Mouse (Mus musculus) right cerebral cortex, postnatal 10 days (tissue): Measurements from ENCODE around the gene Sipa1l1.
A peak's percentile ranks its signal among the peaks of the same experiment; 100 is the strongest.

Experiments
- DNase-seq, 2 experiments: peaks; one replicate each; pipeline ENCODE4 v3.0.0; 2021; ENCODE audit warnings: low spot score in 2 of 2

The Sipa1l1 gene

GRCm38 (mm10) chr12:82419027-82419426 is 249.9 kb downstream of the Sipa1l1 start:
- DNase-seq: no peak

DNA sequence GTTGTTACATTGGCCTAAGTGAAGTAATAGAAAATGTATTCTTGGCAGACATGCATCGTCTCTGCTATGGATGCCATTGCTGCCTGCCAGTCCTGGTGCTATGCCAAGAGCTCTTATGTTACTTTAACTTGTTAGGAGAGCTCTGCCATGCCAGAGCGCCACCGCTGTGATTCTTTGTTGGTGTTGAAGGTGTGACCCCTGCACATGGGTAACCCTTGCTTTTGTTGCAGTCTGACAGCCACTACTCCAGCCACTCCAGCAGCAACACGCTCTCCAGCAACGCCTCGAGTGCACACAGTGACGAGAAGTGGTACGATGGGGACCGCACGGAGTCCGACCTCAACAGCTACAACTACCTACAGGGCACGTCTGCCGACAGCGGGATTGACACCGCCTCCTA is 255.7 kb downstream of the Sipa1l1 start:
- DNase-seq: no peak

DNA sequence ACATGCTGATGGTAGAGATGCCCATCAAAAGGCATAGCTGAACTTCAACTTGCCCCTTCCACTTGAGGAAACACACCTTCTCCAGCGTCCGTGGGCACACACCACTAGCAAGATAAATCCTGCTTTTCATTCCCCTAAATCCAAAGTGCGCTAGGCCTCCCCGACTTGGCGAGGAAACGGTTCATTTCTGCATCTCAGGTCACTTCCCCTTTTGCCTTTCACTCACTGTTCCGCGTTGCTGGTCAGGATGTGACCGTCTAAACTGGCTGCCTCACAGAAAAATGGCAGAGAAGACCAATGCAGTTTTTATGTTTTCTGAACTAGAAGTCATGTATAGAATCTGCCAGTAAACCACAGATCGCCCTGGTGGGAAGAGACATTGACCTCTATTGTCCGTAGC is 256.7 kb downstream of the Sipa1l1 start:
- DNase-seq: no peak

DNA sequence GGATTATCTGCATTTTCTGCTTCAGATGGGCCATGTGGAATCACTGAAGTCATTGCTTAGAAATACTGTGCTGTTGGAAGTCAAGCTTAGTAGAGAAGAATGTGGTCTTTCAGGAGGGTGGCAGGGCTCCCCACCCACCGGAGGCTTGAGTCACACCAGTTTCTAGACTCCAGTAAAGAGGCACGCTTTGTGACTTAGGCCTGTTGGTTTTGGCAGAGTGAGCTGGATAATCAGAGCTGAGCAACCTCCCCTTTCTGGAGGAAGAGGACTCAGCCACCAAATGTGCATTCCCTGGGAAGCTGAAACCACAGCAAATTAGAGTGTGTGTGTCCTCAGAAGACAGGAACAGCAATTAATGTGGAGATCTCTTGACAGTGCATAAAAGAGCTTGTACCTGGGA is 258.3 kb downstream of the Sipa1l1 start:
- DNase-seq: no peak

DNA sequence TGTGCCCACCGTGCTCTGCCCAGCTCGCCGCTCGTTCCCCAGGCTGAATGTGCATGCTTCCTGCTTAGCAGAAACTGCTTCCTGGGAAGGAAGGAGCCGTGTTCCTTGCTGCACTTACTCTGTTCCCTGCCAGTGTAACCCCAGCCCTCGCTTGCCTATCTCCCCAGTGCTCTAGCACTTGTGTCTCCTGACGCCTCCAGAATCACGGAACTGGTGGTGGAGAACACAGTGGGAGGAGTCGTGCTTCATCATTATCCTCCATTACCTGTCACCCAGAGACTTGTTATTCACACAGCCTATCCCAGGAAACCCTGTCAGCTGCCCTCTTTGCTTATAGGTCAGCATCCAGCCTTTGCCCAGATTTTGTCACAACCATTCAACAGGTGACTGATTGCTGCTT is 259.3 kb downstream of the Sipa1l1 start:
- DNase-seq: no peak

GRCm38 (mm10) chr12:82433311-82433710 is 264.2 kb downstream of the Sipa1l1 start:
- no peak for DNase-seq

- no peak for DNase-seq
These were observed 265.5 kb downstream of the Sipa1l1 start for GRCm38 (mm10) chr12:82434591-82434990.

GRCm38 (mm10) chr12:82441479-82441878 is 272.4 kb downstream of the Sipa1l1 start:
- no peak for DNase-seq

DNA sequence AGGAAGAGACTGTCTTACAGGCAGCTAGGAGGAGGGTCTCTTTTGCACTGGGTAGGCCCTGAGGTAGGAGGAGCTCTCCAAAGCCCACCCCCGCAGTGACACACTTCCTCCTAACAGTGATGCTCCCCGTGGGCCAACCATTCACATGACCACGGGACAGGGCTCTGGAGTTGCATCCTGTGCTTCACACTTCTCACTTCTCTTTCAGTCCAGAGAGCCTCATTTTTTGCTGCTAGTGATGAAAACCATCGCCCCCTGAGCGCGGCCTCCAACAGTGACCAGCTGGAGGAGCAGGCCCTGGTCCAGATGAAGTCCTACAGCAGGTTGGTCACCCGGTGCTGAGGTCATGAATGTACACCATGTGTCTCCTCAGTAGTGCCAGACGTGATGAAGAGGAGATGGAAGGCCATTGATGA is 277.5 kb downstream of the Sipa1l1 start:
- no peak for DNase-seq

- DNase-seq: no peak
These were observed 279.2 kb downstream of the Sipa1l1 start for GRCm38 (mm10) chr12:82448129-82448815.

- DNase-seq: peak in 1 of 2 experiments; percentile 34
These were observed 283.3 kb downstream of the Sipa1l1 start for GRCm38 (mm10) chr12:82452428-82452827.

DNA sequence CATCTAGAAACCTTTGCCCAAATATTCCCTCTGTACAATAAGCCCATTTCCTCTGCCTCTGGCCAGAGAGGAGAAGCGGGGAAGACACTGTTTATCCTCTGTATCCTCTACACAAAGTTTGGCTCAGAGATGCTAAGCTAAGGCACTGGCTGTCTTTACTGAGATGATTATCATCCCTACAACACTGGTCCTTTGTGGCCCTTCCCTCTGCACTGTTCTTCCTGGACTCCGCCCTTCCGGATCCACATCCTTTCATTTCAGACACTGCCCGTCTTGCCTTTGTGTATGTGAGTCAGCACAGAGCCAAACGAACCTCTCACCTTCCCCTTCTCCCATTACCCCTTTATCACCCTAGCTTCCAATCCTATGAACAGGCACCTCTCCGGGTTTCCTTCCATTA is 285.3 kb downstream of the Sipa1l1 start:
- DNase-seq: no peak

GRCm38 (mm10) chr12:82455700-82456413 is 286.7 kb downstream of the Sipa1l1 start:
- DNase-seq: peak in 1 of 2 experiments; percentile 31

- peak in 1 of 2 experiments; percentile 27 for DNase-seq
These were observed 287.3 kb downstream of the Sipa1l1 start for GRCm38 (mm10) chr12:82456414-82456805.

- peak in 1 of 2 experiments; percentile 53 for DNase-seq
These were observed 288.5 kb downstream of the Sipa1l1 start for GRCm38 (mm10) chr12:82457609-82458008.

DNA sequence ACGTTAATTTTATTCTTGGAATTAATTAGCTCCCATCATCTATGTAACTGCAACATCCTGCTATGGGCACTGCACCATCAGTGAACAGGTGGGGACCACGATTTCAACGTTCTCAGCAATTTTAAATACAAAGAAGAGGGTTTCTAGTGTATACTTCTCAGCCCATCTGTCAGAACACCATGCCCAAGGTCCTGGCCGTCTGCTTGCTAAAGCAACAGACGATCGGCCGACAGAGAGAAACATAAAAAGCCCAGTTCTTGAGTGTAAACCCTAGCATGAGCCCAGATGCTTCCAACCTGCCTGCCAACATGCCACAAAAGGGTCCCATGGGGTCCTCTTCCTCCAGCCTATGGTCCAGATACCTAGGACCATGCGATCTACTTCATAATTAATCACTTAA is 288.9 kb downstream of the Sipa1l1 start:
- DNase-seq: peak; percentile 55 to 80

- DNase-seq: no peak
These were observed 298.1 kb downstream of the Sipa1l1 start for GRCm38 (mm10) chr12:82467234-82467633.

- DNase-seq: peak; percentile 80 to 83
These were observed 298.5 kb downstream of the Sipa1l1 start for GRCm38 (mm10) chr12:82467641-82468040.

DNA sequence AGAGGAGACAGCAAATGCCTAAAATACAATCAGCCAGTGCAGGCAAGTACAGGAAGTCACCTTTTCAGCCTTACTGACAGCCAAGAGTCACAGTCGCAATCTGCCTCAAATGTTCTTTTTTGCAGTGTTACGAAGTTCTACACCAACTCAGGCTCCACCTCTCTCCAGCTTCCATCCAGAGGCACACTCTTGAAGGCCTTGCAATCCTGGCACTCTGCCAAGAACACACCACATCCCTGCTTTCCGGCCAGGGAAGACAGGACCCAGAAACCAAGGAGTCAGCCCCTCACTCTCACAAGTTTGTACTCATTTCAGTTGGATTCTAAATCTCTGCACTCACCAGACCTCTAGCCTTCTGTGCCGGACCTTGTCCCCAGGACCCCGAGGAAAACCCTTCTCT is 299.3 kb downstream of the Sipa1l1 start:
- no peak for DNase-seq

DNA sequence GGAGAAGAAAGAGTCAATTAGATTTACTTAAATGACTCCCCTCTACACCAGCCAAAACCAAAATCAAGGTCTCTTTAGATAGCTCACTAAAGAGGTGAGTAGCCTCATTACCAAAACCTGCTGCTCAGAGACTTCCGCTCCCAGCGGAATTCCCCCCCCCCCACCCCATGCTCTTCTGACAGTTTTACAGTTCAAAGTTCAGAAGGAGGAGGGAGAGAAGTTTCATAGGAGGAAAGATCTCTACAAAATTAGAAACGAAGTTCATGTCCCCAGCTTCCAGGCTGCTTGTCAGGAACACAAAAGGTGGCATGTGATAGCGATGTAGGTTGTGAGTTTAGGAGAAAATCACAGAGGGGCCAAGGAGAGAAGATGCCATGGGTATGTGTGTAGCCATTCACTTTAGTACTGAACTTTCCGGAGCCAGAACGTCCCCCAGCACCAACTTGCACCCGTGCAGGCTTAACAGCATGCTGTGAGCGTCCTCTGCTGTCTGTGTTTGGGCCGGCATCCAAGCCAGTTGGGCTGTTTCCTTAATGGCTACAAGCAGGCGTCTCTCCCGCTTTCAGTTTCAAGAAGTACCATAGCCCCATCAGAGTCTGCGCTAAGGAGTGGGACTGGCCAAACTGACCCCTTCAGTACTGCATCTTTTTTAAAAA is 300.7 kb downstream of the Sipa1l1 start:
- DNase-seq: peak; percentile 94

GRCm38 (mm10) chr12:82470362-82470936 is 301.3 kb downstream of the Sipa1l1 start:
- peak; percentile 92 to 93 for DNase-seq

DNA sequence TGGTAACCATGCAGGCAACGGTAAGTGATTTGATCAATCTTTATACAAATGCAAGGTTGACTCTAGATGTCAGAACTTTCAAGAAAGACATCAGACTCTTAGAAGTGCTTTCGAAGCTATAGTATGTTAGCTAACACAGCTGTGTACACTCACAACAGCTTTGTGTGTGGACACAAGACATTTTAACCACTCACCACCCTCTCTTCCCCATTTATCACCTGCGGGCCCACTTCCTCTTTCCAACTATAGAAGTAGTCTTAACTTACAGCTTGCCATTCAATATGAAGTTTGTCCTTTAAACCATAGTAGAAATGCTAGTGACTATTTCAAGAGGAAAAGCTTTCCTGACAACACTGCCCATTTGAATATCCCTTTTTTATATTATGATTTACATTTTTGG is 303.7 kb downstream of the Sipa1l1 start:
- no peak for DNase-seq
